Mouse (Mus musculus) intestine, postnatal 0 days (tissue): ENCODE measurements at regions not wholly inside any gene's neighbourhood (a gene's known extent, or its start where the extent isn't known, plus 50 kb on each side); places are given as distances from the start of the nearest gene placed in this dataset.

Experiments used
- ATAC-seq: fragments of 200-750 bp; cut with Nextera tagmentation; 2 replicates; pipeline ENCODE4 v1.8.0; 2017; ENCODE audit warnings: mild to moderate bottlenecking, moderate TSS enrichment, moderate library complexity
- H3K27ac ChIP-seq: fragments of 300-500 bp; sonication (generic); 2 replicates; pipeline ENCODE4 v1.5.1; 2014; ENCODE audit warnings: mild to moderate bottlenecking, low read depth, low read length, moderate library complexity
- H3K27me3 ChIP-seq: fragments of 300-500 bp; sonication (generic); replicated peaks from 2 replicates; pipeline ENCODE4 v1.6.1; 2014; ENCODE audit warnings: low read length, mixed read lengths; ENCODE audit not compliant: control insufficient read depth, insufficient read depth
- H3K36me3 ChIP-seq: fragments of 300-500 bp; sonication (generic); 2 replicates; pipeline ENCODE4 v1.6.1; 2014; ENCODE audit warnings: mild to moderate bottlenecking, moderate library complexity; ENCODE audit not compliant: control insufficient read depth, insufficient read depth
- H3K4me1 ChIP-seq: fragments of 300-500 bp; sonication (generic); replicated peaks from 2 replicates; pipeline ENCODE4 v1.6.1; 2014; ENCODE audit warnings: antibody characterized with exemption, low read length, mixed read lengths; ENCODE audit not compliant: control insufficient read depth, insufficient read depth
- H3K4me2 ChIP-seq: fragments of 300-500 bp; sonication (generic); replicated peaks from 2 replicates; pipeline ENCODE4 v1.6.1; 2014; ENCODE audit warnings: low read depth, mild to moderate bottlenecking, moderate library complexity
- H3K4me3 ChIP-seq: fragments of 300-500 bp; sonication (generic); 2 replicates; pipeline ENCODE4 v1.5.1; 2014; ENCODE audit warnings: low read depth, low read length
- H3K9ac ChIP-seq: fragments of 300-500 bp; sonication (generic); 2 replicates; pipeline ENCODE4 v1.6.1; 2014; ENCODE audit warnings: mild to moderate bottlenecking, low read depth, low read length
- H3K9me3 ChIP-seq: fragments of 300-500 bp; sonication (generic); 2 replicates; pipeline ENCODE4 v1.6.1; 2016; ENCODE audit warnings: mixed run types; ENCODE audit not compliant: control insufficient read depth
- CTCF ChIP-seq: sonication (generic); IDR thresholded peaks from 2 replicates; pipeline ENCODE4 v1.5.1; 2016; ENCODE audit warnings: low read depth, mild to moderate bottlenecking, control low read depth, antibody characterized with exemption, moderate library complexity
- WGBS: fragments of 180-500 bp; shearing (Covaris S2); extraction: QIAGEN DNeasy Blood & Tissue Kit; methylation state at CpG from one replicate; pipeline ENCODE4 v1.1.7; 2014; 5-methylcytosine and 5-hydroxymethylcytosine counted together

- TF ChIP-seq CTCF = no peak
- WGBS = 58% methylated on average over 2 of the region's 2 CpGs
- Histone ChIP-seq H3K27me3 (no peaks in the 10 kb centered on the region), H3K4me1 (no peaks in the 10 kb centered on the region), H3K27ac (no peak overlapping the region), H3K36me3 (no peaks in the 10 kb centered on the region), H3K4me3 (no peak overlapping the region), H3K9ac (no peak overlapping the region), H3K4me2 (no peak overlapping the region), H3K9me3 (no peaks in the 10 kb centered on the region)
- no peak for ATAC-seq
These were observed 71.5 kb downstream of the Tmem121 start for GRCm38 (mm10) chr12:113257243-113257642.

GRCm38 (mm10) chr12:113259476-113259875 lies 73.7 kb downstream of the Tmem121 start:
- Histone ChIP-seq H3K27me3 (no peaks in the 10 kb centered on the region), H3K27ac (no peak overlapping the region), H3K36me3 (no peaks in the 10 kb centered on the region), H3K4me1 (no peaks in the 10 kb centered on the region), H3K9me3 (no peaks in the 10 kb centered on the region), H3K4me2 (no peak overlapping the region), H3K9ac (no peak overlapping the region), H3K4me3 (no peak overlapping the region)
- no peak for TF ChIP-seq CTCF
- 80% methylated on average over 3 of the region's 3 CpGs for WGBS
- ATAC-seq = no peak

- no peak for TF ChIP-seq CTCF
- no peaks in the 10 kb centered on the region for H3K4me1 ChIP-seq
- H3K27me3 ChIP-seq = no peaks in the 10 kb centered on the region
- no peaks in the 10 kb centered on the region for H3K36me3 ChIP-seq
- no peak overlapping the region for H3K4me2 ChIP-seq
- no peaks in the 10 kb centered on the region for H3K9me3 ChIP-seq
- H3K4me3 ChIP-seq = no peak overlapping the region
- no peak for ATAC-seq
- no peak overlapping the region for H3K27ac ChIP-seq
- H3K9ac ChIP-seq = no peak overlapping the region
- 83% methylated on average over 6 of the region's 6 CpGs for WGBS
These were observed 74.6 kb downstream of the Tmem121 start for GRCm38 (mm10) chr12:113260304-113260703.

GRCm38 (mm10) chr12:113275934-113276333 lies 90.2 kb downstream of the Tmem121 start:
- no peak overlapping the region for H3K4me3 ChIP-seq
- no peak for TF ChIP-seq CTCF
- no peak overlapping the region for H3K27ac ChIP-seq
- H3K36me3 ChIP-seq = no peaks in the 10 kb centered on the region
- WGBS = 78% methylated on average over 2 of the region's 2 CpGs
- H3K27me3 ChIP-seq = no peaks in the 10 kb centered on the region
- H3K9me3 ChIP-seq = no peaks in the 10 kb centered on the region
- ATAC-seq = peak; percentile 31; the same call in 1 of the 2 replicates
- H3K4me2 ChIP-seq = no peak overlapping the region
- H3K4me1 ChIP-seq = no peaks in the 10 kb centered on the region
- H3K9ac ChIP-seq = no peak overlapping the region

- Histone ChIP-seq H3K4me3 (no peak overlapping the region), H3K27ac (no peak overlapping the region), H3K4me1 (no peaks in the 10 kb centered on the region), H3K9me3 (no peaks in the 10 kb centered on the region), H3K36me3 (no peaks in the 10 kb centered on the region), H3K4me2 (no peak overlapping the region), H3K27me3 (no peaks in the 10 kb centered on the region), H3K9ac (no peak overlapping the region)
- no peak for TF ChIP-seq CTCF
- WGBS = 90% methylated on average over 1 of the region's 1 CpGs
- ATAC-seq = peak; percentile 25
These were observed 90.7 kb downstream of the Tmem121 start for GRCm38 (mm10) chr12:113276355-113276942.

- TF ChIP-seq CTCF = no peak
These were observed 92.0 kb downstream of the Tmem121 start for GRCm38 (mm10) chr12:113277741-113278140.

More at GRCm38 (mm10) chr12:113277741-113278140, 92.0 kb downstream of the Tmem121 start:
- H3K9me3 ChIP-seq = no peaks in the 10 kb centered on the region
- no peak overlapping the region for H3K9ac ChIP-seq
- no peak overlapping the region for H3K4me2 ChIP-seq
- 85% methylated on average over 5 of the region's 5 CpGs for WGBS
- H3K36me3 ChIP-seq = no peaks in the 10 kb centered on the region
- H3K27ac ChIP-seq = no peak overlapping the region
- ATAC-seq = no peak
- H3K27me3 ChIP-seq = no peaks in the 10 kb centered on the region
- H3K4me1 ChIP-seq = no peaks in the 10 kb centered on the region
- no peak overlapping the region for H3K4me3 ChIP-seq
